Mouse (Mus musculus): ENCODE measurements around the gene Adprm. TPM values are rescaled to one million over a fixed set of nuclear protein-coding genes. Genes with fewer than 3 reads are reported as not detected.
A peak's percentile ranks its signal among the peaks of the same experiment; 100 is the strongest.

Gene Adprm
- polyA plus RNA-seq, 1 experiment from 2014 or later = 31.7 TPM

DNA sequence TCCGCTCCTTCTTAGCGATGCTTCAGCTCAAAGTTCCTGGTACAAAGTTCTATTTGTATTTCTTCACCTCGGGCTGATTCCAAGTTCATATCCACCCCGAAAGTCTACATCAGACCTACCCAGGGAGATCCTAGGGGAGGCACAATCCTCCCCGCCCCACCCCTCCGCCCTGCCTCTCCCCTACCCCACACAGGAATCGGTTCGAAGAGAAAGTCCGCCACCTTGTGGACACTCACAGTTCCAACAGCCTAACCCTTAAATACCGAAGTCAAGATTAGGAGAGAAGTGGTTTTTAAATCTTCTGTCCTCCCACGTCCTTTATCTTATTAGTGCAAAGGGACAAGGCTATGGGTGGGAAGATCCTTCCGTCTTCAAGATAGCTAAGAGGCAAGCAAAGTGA lies 31.4 kb downstream of the Adprm start:
- peak overlapping the region; percentile 12; the same call in 1 of the 2 replicates for H3K4me3 ChIP-seq (replicated peaks)
- H3K36me3 ChIP-seq = no peaks in the 10 kb centered on the region
- ATAC-seq (ENCODE audit: low FRiP score) = peak; percentile 17; the same call in 1 of the 2 replicates

DNA sequence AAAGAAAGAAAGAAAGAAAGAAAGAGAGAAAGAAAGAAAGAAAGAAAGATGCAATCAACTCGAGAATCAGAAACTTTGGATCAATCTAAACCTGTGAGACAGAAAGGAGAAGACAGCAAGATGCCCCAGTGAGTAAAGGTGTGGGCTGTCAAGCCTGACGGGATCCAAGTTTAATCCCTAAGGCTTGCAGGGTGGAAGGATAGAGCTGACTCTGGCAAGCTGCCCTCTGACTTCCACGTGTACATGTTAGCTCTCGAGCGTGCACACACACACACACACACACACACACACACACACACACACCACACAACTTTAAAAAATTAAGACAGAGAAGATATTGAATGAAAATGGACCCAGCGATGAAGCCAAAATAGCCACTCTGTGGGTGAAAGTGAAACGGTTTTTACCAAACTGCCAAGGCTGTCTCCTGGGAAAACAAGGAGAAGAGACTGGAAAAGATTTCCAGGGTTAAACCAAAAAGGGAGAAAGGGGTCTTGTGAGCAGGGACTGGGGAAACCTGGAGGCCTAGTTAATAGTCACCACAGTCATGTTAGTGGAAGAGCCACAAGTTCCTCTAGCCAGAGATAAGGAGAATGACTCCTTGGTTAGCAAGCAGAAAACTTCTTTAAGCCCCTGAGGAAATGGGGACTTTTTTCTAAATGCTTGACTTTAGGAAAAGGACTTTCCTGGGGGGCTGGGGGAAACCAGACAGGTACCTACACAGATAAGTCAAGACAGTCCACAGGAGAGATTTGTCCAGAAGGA lies 32.5 kb downstream of the Adprm start:
- Histone ChIP-seq H3K9ac (replicated peaks) (no peak overlapping the region), H3K4me3 (replicated peaks) (no peak overlapping the region), H3K27me3 (replicated peaks) (peaks cover 5% of the 10 kb centered on the region; the same call in 1 of the 2 replicates), H3K36me3 (no peaks in the 10 kb centered on the region), H3K4me1 (peaks cover 33% of the 10 kb centered on the region), H3K27ac (replicated peaks) (no peak overlapping the region), H3K4me2 (no peak overlapping the region), H3K9me3 (replicated peaks) (no peaks in the 10 kb centered on the region)
- no peak for ATAC-seq (ENCODE audit: low FRiP score)
- 69% methylated on average over 7 of the region's 7 CpGs for WGBS

More for the DNA sequence above, 31.4 kb downstream of the Adprm start:
- H3K9ac ChIP-seq (replicated peaks) = no peak overlapping the region
- peak overlapping the region; percentile 56 for H3K4me2 ChIP-seq
- peaks cover 38% of the 10 kb centered on the region for H3K4me1 ChIP-seq
- peaks cover 5% of the 10 kb centered on the region; the same call in 1 of the 2 replicates for H3K27me3 ChIP-seq (replicated peaks)
- H3K9me3 ChIP-seq (replicated peaks) = no peaks in the 10 kb centered on the region
- WGBS = 1% methylated on average over 12 of the region's 12 CpGs
- H3K27ac ChIP-seq (replicated peaks) = no peak overlapping the region

DNA sequence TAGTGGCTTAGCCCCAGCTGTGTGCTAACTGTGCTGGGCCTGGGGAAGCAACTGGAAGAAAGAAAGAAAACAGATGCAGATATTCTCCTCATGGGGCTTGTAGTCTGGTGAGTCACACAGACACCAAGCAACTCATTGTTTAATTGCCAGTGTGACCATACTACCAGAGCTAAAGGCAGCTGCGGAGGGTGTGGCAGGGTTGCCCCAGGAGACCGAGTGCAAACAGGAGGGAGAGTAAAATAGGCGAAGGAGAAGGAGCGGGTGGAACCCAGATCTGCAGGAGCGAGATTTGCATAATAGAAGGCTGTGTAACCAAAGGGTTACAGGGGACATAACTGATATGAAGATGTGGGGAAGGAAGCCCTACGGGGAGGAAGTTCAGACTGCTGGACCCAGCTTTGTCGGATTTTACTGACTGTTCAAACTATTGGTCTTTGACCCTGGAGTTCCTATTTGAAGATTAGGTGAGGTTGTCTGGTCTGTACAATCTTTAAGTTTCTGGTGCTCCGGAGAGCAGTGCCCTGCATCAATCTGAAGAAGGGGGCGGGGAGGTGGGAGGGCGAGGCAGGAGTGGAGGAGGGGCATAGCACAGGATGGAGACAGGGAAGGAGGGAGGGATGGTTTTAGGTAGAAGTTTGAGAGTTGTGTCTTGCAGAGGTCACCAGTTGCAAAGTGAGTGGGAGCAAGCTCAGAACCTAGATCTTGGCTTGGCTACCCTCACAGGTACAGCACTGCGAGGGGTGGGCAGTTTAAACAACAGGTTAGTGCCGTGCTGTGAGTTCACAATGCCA lies 34.4 kb downstream of the Adprm start:
- Histone ChIP-seq H3K4me3 (replicated peaks) (no peak overlapping the region), H3K36me3 (no peaks in the 10 kb centered on the region), H3K27me3 (replicated peaks) (peaks cover 5% of the 10 kb centered on the region; the same call in 1 of the 2 replicates), H3K4me2 (no peak overlapping the region), H3K9ac (replicated peaks) (no peak overlapping the region), H3K27ac (replicated peaks) (no peak overlapping the region), H3K4me1 (peaks cover 26% of the 10 kb centered on the region), H3K9me3 (replicated peaks) (no peaks in the 10 kb centered on the region)
- no peak for ATAC-seq (ENCODE audit: low FRiP score)
- WGBS = 8% methylated on average over 12 of the region's 12 CpGs

DNA sequence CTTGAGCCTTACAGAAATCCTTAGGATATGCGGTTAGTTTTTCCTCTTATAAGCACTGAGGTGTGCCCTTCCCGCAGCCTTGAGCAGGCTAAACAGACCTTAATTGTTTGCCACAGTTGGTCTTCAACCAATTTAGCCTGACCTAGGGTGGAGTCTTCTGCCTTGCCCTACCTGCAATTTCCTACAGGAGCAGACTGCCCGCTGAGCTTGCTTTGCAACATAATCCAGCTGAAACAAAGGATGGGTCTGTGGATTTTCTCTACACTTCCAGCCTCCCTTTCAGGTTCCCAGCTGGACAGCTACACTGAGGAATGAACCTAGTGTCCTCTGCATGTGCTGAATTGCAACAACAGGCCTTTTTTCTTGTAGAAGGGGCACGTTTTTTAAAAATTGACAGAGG lies 40.8 kb downstream of the Adprm start:
- 27% methylated on average over 4 of the region's 4 CpGs for WGBS
- Histone ChIP-seq H3K9me3 (replicated peaks) (no peaks in the 10 kb centered on the region), H3K27me3 (replicated peaks) (no peaks in the 10 kb centered on the region), H3K4me2 (no peak overlapping the region), H3K4me3 (replicated peaks) (no peak overlapping the region), H3K4me1 (peaks cover 25% of the 10 kb centered on the region), H3K27ac (replicated peaks) (no peak overlapping the region), H3K36me3 (no peaks in the 10 kb centered on the region), H3K9ac (replicated peaks) (no peak overlapping the region)
- ATAC-seq (ENCODE audit: low FRiP score) = no peak

DNA sequence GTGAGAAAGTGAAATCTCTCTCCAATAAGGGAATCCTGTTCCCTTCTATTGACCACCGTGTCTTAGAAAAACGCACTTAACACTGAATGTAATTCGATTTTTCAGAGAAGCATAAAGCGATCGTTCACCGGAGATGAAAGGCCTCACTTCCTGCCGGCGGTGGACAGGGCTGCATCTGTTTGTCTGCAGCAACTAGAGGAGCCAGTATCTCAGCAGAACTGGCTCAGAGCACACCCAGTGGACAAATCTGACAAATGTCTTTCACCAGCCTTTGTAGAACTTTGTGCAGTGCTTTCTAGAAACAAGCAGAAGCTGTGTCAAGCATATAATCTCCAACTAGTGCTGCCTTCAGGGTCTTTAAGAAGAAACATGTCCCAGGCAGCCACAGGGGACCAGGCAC lies 42.0 kb downstream of the Adprm start:
- peak; percentile 55; the same call in 1 of the 2 replicates for ATAC-seq (ENCODE audit: low FRiP score)
- no peaks in the 10 kb centered on the region for H3K36me3 ChIP-seq
- peak overlapping the region; percentile 17; the same call in 1 of the 2 replicates for H3K4me2 ChIP-seq
- no peak overlapping the region for H3K4me3 ChIP-seq (replicated peaks)
- 0 out of 2 replicates have a peak overlapping the region, but pooled peaks have one; percentile 33 for H3K27ac ChIP-seq (replicated peaks)
- H3K27me3 ChIP-seq (replicated peaks) = no peaks in the 10 kb centered on the region
- peaks cover 25% of the 10 kb centered on the region for H3K4me1 ChIP-seq
- no peak overlapping the region for H3K9ac ChIP-seq (replicated peaks)
- H3K9me3 ChIP-seq (replicated peaks) = no peaks in the 10 kb centered on the region
- 7% methylated on average over 8 of the region's 8 CpGs for WGBS

DNA sequence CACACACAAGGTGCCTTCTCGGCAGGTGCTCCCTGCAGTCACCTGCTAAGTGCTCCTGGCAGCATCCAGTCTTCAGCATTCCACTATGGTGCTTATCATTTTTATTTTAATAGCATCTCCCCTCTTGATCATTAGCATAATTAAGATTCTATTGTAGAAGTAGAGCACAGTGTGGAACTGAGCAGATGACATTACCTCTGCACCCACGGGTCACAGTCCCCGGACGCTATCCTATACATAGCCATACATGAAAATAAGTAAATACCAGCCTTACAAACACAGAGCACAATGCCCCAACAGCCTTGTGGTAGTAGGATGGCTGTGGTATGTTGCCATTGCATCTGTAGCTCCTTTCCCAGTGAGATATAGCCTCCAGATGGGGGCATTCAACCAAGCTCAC lies 43.9 kb downstream of the Adprm start:
- H3K4me1 ChIP-seq = peaks cover 25% of the 10 kb centered on the region
- ATAC-seq (ENCODE audit: low FRiP score) = no peak
- WGBS = 71% methylated on average over 4 of the region's 4 CpGs

DNA sequence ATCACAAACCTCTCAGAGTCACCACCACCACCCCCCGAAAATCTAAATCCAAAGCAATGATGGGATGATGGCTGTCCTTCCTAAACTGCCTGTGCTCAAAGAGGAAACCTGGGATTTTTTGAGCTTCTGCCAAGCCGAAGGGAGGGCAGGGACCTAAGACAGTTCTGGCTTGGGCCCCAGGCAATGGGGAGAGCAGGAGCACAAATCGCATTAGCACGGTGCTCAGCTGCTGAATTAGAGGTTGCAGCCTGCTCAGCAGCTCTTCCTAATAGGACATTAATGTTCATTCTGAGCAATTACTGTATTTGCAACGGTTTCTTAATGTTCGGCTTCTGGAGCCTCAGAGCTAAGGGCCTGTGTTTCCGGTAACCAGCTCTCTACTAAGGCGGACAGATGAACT lies 44.4 kb downstream of the Adprm start:
- 0 out of 2 replicates have a peak overlapping the region, but pooled peaks have one; percentile 51 for H3K27ac ChIP-seq (replicated peaks)
- ATAC-seq (ENCODE audit: low FRiP score) = no peak
- WGBS = 35% methylated on average over 8 of the region's 8 CpGs

More for the DNA sequence above, 43.9 kb downstream of the Adprm start:
- H3K4me3 ChIP-seq (replicated peaks) = no peak overlapping the region
- H3K27ac ChIP-seq (replicated peaks) = no peak overlapping the region
- no peaks in the 10 kb centered on the region for H3K36me3 ChIP-seq
- no peak overlapping the region for H3K9ac ChIP-seq (replicated peaks)
- H3K9me3 ChIP-seq (replicated peaks) = no peaks in the 10 kb centered on the region
- H3K27me3 ChIP-seq (replicated peaks) = no peaks in the 10 kb centered on the region
- H3K4me2 ChIP-seq = no peak overlapping the region

DNA sequence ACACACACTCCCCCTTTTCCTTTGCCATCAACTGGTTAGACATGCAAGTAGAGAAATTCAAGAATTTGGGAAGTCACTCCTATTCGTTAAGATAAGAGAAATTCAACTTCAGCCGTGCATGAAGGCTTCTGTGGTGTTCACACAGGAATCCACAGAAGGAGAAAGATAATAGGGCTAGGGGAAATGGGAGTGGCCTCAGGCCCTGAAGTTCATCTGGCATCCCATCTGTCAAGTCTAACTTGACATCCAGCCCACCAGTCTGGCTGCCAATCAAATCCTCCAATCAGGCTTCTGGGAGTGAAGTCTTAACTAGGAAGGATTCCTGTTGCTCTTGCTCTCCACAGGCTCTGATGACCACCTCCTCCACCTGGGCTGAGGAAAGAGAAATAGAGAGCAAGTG lies 49.5 kb downstream of the Adprm start:
- no peaks in the 10 kb centered on the region for H3K27me3 ChIP-seq (replicated peaks)
- H3K9me3 ChIP-seq (replicated peaks) = no peaks in the 10 kb centered on the region
- H3K9ac ChIP-seq (replicated peaks) = no peak overlapping the region
- H3K4me1 ChIP-seq = peaks cover 21% of the 10 kb centered on the region
- no peak overlapping the region for H3K27ac ChIP-seq (replicated peaks)
- 54% methylated on average over 2 of the region's 2 CpGs for WGBS
- H3K36me3 ChIP-seq = no peaks in the 10 kb centered on the region
- no peak overlapping the region for H3K4me2 ChIP-seq
- no peak for ATAC-seq (ENCODE audit: low FRiP score)
- no peak overlapping the region for H3K4me3 ChIP-seq (replicated peaks)

More for the DNA sequence above, 44.4 kb downstream of the Adprm start:
- H3K27me3 ChIP-seq (replicated peaks) = no peaks in the 10 kb centered on the region
- H3K9ac ChIP-seq (replicated peaks) = no peak overlapping the region
- H3K4me3 ChIP-seq (replicated peaks) = no peak overlapping the region
- no peaks in the 10 kb centered on the region for H3K36me3 ChIP-seq
- no peak overlapping the region for H3K4me2 ChIP-seq
- H3K4me1 ChIP-seq = peaks cover 25% of the 10 kb centered on the region
- H3K9me3 ChIP-seq (replicated peaks) = no peaks in the 10 kb centered on the region

DNA sequence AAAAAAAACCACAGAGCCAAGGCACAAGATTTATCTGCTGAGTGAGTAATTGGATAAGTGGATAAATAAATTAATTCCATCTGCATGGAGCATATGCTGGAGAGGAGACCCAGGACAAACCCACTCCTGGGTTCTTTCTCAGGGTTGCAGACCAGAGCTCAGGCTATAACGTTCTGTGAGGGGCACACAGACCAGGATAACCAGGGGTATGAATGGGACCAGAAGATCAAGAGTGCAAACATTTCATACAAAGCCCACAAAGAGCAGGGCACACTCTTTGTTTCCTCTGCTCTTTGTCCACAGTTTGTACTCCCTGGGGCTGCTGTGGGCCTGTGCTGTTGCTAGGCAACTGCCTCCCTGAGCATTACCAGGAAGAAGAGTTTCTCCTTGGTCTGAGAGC lies 50.7 kb downstream of the Adprm start:
- ATAC-seq (ENCODE audit: low FRiP score) = 0 out of 2 replicates have a peak, but pooled peaks have one; percentile 62

DNA sequence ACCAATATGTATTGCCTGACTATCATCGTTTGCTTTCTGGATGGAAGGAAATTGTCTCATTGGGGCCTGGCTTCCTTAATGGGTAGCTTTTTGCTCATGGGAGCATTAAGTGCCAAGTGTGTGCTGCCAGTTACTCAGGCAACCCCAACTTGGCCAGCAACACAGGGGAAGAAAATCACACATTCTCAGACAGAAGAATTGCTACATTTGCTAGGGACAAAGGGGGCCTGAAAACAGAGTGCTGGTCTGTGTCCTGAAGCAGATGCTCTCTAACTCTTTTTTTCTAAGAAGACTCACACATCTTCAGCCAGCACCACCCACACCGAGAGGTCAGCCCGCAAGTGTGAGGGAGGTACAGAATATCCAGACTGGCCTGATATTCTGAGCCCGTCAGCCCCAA lies 51.7 kb downstream of the Adprm start:
- H3K27ac ChIP-seq (replicated peaks) = peak overlapping the region; percentile 63
- H3K4me1 ChIP-seq = peaks cover 19% of the 10 kb centered on the region
- H3K4me2 ChIP-seq = no peak overlapping the region
- WGBS = 57% methylated on average over 4 of the region's 4 CpGs
- H3K36me3 ChIP-seq = no peaks in the 10 kb centered on the region
- no peaks in the 10 kb centered on the region for H3K27me3 ChIP-seq (replicated peaks)
- no peak overlapping the region for H3K9ac ChIP-seq (replicated peaks)
- no peaks in the 10 kb centered on the region for H3K9me3 ChIP-seq (replicated peaks)
- peak; percentile 48; the same call in 1 of the 2 replicates for ATAC-seq (ENCODE audit: low FRiP score)
- no peak overlapping the region for H3K4me3 ChIP-seq (replicated peaks)

More for the DNA sequence above, 50.7 kb downstream of the Adprm start:
- no peaks in the 10 kb centered on the region for H3K9me3 ChIP-seq (replicated peaks)
- no peak overlapping the region for H3K9ac ChIP-seq (replicated peaks)
- no peak overlapping the region for H3K4me2 ChIP-seq
- no peaks in the 10 kb centered on the region for H3K36me3 ChIP-seq
- 0 out of 2 replicates have a peak overlapping the region, but pooled peaks have one; percentile 63 for H3K27ac ChIP-seq (replicated peaks)
- H3K4me3 ChIP-seq (replicated peaks) = no peak overlapping the region
- peaks cover 19% of the 10 kb centered on the region for H3K4me1 ChIP-seq
- H3K27me3 ChIP-seq (replicated peaks) = no peaks in the 10 kb centered on the region
- WGBS = 14% methylated on average over 1 of the region's 1 CpGs

DNA sequence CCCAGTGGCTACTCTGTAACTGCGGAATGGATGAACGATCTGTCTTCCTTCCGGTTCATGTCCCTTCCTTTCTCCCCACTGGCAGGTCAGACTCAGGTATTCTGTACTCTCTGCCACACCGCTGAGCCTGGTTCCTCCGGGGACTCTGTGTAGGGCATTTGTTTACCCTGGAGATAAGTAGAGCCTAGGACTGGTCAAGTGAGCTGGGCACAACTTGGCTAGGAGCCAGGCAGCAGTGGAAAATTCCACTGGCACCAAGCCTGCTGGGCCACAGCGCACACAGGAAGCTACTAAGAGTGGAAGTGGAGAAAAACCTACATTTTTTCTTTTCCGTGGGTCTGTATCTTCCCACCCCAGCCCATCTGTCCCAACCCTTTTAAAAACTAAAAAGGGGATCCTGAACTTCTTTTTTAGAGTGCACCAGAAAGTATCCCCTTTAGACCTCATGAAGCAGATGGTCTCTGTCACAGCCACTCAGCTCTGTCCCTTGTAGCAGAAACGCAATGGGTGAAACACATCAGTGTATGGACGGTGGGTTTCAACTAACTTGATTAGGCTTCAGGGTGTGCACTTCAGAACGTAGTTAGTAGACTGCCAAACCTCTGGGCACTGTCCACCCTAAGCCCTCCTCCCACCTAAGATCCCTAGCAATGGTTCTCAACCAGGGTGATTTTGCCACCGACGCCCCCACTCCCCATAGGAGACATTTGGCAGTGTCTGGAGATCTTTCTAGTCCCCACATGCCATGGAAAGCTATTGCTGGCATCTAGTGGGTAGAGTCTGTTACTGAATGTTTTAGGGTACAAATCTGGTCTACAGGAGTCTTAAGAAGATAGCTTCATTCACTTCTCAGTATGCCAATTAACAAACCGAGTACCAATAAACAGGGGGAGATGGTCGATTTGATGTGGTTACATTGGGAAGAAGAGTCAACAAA lies 53.7 kb downstream of the Adprm start:
- Histone ChIP-seq H3K9ac (replicated peaks) (no peak overlapping the region), H3K4me1 (peaks cover 19% of the 10 kb centered on the region), H3K9me3 (replicated peaks) (no peaks in the 10 kb centered on the region), H3K27me3 (replicated peaks) (no peaks in the 10 kb centered on the region), H3K4me2 (no peak overlapping the region), H3K27ac (replicated peaks) (no peak overlapping the region), H3K4me3 (replicated peaks) (no peak overlapping the region), H3K36me3 (no peaks in the 10 kb centered on the region)
- 75% methylated on average over 14 of the region's 14 CpGs for WGBS
- ATAC-seq (ENCODE audit: low FRiP score) = peak; percentile 46; the same call in 1 of the 2 replicates

Data from neural tube, embryonic 15.5 days (tissue).